Mouse (Mus musculus): ENCODE data around the gene Gm10382. TPM values are rescaled to one million over a fixed set of nuclear protein-coding genes. Genes with fewer than 3 reads are reported as not detected.
"Not testable (repeated sequence)": the region's sequence is repeated elsewhere in the genome, so short reads cannot be mapped to it uniquely, and the experiment has no call there.

The Gm10382 gene
- total RNA-seq, 2 experiments from 2014 or later: 0.26 TPM; not detected in 1

DNA sequence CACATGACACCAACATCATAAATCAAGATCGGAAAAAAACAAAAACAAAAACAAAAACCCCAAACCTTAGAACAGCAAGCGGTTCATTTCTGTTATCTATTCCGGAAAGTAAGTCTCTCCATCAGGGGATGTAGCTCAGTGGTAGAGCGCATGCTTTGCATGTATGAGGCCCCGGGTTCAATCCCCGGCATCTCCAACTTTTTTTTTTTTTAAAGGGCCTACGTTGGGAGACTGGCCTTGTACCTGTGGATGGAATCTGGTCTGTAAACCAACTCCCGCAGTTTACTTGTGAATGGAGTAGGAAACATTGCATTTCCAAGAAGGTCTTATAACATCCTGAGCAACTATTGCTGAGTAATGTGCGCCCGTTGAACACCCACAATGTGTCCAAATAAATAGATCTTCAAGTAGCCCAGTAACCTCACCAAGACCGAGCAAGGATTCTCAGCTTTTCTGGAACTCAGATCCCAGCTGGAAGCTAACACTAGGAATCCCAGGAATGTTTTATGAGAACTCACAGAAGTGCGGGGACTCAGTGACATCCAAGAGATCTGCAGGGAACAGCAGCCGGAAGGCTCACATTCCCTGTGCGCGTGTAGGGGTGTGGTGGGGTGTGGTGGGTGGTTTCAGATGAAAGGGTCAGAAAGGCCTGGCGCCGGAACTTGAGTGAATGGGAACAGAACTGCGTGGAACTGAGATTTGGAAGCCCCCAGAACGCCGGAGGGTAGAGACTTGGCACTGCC, 20.4 kb downstream of the Gm10382 start:
- ATAC-seq (replicated peaks; ENCODE audit: poor library complexity, severe bottlenecking): peak; percentile 12; the same call in 1 of the 2 replicates

DNA sequence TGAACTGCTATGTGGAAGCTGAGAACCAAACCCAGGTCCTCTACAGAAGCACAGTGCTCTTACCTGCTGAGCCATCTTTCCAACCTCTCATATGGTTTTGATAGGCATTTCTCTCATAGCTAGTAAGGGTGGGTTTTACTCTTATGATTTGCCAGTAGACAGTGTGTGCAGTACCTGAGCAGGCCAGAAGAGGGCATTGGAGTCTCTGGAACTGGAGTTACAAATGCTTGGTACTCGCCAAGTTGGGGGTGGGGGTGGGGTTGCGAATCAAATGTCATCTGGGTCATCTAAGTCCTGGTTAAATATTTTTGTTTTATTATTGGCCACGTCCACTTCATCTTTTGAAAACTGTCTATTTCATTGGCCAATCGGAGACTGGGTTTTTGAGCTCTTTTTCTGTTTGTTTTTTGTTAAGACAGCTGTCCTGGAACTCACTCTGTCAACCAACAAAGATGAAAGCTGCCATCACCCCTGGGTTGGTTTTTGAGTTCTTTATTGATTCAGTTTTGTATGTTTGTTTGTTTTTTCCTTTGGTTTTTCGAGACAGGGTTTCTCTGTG, 22.9 kb downstream of the Gm10382 start:
- peak; percentile 50 for ATAC-seq (replicated peaks; ENCODE audit: poor library complexity, severe bottlenecking)

GRCm38 (mm10) chr5:125412536-125412935, 23.4 kb downstream of the Gm10382 start:
- ATAC-seq (replicated peaks; ENCODE audit: poor library complexity, severe bottlenecking): peak; percentile 31; the same call in 1 of the 2 replicates

DNA sequence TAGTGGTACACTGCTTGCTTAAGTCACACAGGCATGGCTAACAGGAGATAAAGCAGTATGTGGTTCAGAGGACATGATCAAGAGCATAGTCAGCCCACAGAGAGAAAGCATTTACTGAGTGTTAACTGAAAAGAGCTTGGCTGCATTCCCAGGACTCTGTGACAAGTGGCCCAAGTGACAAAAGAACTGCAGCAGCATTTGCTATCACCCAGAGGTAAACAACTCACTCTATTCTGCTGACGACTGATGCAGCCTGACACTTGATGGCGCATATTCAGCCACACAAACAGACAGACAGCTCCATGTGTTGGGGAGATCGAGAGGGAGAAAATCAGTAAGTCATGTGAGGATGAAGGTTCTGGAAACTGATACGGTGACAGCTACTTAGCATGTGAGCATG, 24.6 kb downstream of the Gm10382 start:
- no peak for ATAC-seq (replicated peaks; ENCODE audit: poor library complexity, severe bottlenecking)

DNA sequence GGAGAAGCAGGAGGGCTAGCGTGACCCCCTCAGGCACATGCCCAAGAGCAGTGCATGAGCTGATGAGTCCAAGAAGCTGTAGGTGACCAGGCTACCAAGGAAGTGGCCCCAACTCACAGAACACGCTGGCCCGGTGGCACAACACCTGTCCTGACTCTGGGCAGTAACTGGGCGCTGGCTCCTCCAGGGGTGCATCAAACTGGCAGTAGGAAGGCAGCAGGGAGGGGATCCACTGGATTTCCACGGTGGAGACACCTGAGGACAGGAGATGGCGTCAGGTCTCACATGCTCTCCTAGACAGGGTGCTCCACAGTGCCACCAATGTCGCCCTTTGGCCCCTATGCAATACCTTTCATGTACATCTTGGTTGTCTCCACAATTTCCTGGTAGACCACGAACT, 27.1 kb downstream of the Gm10382 start:
- ATAC-seq (replicated peaks; ENCODE audit: poor library complexity, severe bottlenecking): no peak

- ATAC-seq (replicated peaks; ENCODE audit: poor library complexity, severe bottlenecking): no peak
These were observed 29.5 kb downstream of the Gm10382 start for GRCm38 (mm10) chr5:125418636-125419035.

DNA sequence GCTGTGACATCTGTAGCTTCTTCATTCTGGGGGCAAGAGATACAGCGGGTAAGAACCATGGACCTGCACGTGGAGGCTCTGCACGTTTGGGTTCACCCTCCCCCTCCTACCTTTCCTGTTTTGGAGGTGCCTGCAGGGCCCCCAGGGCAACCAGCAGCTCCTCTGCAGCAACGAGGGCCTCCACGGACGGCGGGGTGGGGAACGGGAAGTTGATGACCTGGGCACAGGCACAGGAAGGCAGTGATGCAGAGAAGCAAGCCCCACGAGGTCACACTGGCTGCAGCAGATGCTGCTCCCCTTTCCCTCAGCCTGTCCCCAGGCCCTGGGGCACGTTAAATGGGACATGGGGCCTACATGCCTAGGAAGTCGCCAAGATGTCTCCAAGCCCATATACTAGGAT, 30.0 kb downstream of the Gm10382 start:
- ATAC-seq (replicated peaks; ENCODE audit: poor library complexity, severe bottlenecking): no peak; the same call in 1 of the 2 replicates

- peak; percentile 24 for ATAC-seq (replicated peaks; ENCODE audit: poor library complexity, severe bottlenecking)
These were observed 36.7 kb downstream of the Gm10382 start for GRCm38 (mm10) chr5:125425698-125426276.

DNA sequence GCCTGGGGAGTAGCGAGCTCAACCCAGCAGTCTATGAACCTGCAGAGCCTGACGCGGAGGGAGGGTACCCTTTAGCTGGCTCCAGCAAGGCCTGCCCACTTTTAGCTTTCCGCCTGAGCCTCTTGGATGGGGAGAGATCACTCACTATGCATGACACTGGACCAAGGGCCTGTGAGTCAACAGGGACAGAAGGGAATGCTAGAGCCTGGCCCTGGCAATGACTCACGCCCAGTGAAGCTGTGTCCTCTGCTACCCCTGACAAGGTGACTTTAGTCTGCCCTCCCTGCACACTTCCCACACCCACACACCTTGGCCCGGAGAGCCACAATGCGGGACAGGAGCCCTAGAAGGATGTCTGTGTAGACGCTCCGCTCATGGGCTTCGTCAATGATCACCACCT, 37.2 kb downstream of the Gm10382 start:
- ATAC-seq (replicated peaks; ENCODE audit: poor library complexity, severe bottlenecking): no peak

DNA sequence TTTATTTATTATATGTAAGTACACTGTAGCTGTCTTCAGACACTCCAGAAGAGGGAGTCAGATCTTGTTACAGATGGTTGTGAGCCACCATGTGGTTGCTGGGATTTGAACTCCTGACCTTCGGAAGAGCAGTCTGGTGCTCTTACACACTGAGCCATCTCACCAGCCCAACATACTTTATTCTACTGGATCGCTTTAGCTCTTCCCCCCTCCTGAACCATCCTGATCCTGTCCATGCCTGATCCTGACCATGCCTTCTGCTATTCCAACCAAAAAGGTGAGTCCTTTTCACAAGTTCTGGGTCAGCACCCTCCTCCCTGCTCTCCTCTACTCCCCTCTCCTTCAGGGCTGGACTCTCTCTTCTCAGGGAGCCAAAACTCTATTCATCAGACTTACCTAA, 43.2 kb downstream of the Gm10382 start:
- not testable (repeated sequence) for ATAC-seq (replicated peaks; ENCODE audit: poor library complexity, severe bottlenecking)

DNA sequence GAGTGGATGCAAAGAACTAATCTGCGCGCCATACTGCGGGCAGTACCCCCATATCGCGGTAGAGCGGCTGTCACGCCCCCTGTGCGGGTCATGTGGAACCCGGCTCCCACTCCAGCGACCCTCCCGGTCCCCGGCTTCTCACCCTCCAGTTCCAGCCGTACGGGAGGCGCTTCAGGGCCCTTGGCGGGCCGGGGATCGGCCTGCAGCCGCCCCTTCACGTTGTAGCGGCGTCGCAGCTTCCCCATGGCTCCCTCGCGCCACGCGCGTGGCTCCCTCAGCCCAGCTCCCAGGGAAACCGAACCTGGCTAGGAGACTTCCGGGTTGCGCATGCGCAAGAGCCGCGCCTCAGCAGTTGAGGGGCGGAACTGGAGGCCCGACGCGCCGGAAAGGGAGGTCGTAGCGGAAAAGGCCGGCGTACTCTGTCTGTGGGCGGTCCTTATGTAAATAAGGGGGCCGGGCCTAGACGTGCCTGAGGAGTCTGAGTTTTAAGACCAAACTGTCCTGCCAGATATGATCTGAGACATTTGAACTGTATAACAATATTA, 44.7 kb downstream of the Gm10382 start, which contains the start of gene Dhx37:
TSS of gene Dhx37 (minus strand) at position 329 of the 545 bp plus-strand sequence.
- peak; percentile 91 for ATAC-seq (replicated peaks; ENCODE audit: poor library complexity, severe bottlenecking)

DNA sequence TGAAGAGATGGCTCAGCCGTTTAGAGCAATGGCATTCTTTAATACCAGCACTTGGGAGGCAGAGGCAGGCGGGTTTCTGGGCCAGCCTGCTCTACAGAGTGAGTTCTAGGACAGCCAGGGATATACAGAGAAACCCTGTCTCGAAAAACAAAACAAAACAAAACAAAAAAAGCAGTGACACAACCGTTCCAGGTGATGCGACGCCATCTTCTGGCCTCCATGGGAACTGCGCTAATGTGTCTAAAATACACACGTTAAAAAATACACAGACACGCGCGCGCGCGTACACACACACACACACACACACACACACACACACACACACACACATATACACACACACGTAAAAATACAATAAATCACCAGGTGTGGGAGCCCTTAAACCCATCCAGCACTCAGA, 45.2 kb downstream of the Gm10382 start:
- ATAC-seq (replicated peaks; ENCODE audit: poor library complexity, severe bottlenecking): 0 out of 2 replicates have a peak, but pooled peaks have one; percentile 14

Other genes with a start within 250 kb of the Gm10382 start
- gene Ncor2, start 210.1 kb upstream of the Gm10382 start, total RNA-seq (2014; fragmentation: Nextera tagmentation): 47.9 and 77.4 TPM in 2 replicates
- 5.3 and 11.8 TPM in 2 replicates for gene Ncor2, start 210.1 kb upstream of the Gm10382 start, total RNA-seq (2017)
- 80.2 and 145 TPM in 2 replicates for gene Scarb1, start 48.2 kb upstream of the Gm10382 start, total RNA-seq (2014; fragmentation: Nextera tagmentation)
- 49.0 and 53.9 TPM in 2 replicates for gene Scarb1, start 48.2 kb upstream of the Gm10382 start, total RNA-seq (2017)
- 126 and 139 TPM in 2 replicates for gene Ubc, start 880 bp downstream of the Gm10382 start, total RNA-seq (2014; fragmentation: Nextera tagmentation)
- 236 and 280 TPM in 2 replicates for gene Ubc, start 880 bp downstream of the Gm10382 start, total RNA-seq (2017)
- 16.8 and 25.8 TPM in 2 replicates for gene Dhx37, start 44.8 kb downstream of the Gm10382 start, total RNA-seq (2014; fragmentation: Nextera tagmentation)
- 53.0 and 56.7 TPM in 2 replicates for gene Dhx37, start 44.8 kb downstream of the Gm10382 start, total RNA-seq (2017)
- gene Bri3bp, start 52.2 kb downstream of the Gm10382 start, total RNA-seq (2014; fragmentation: Nextera tagmentation): 43.5 and 68.5 TPM in 2 replicates
- gene Bri3bp, start 52.2 kb downstream of the Gm10382 start, total RNA-seq (2017): 24.4 and 25.4 TPM in 2 replicates
- 10.3 and 15.1 TPM in 2 replicates for gene Aacs, start 86.5 kb downstream of the Gm10382 start, total RNA-seq (2014; fragmentation: Nextera tagmentation)
- 11.7 and 12.2 TPM in 2 replicates for gene Aacs, start 86.5 kb downstream of the Gm10382 start, total RNA-seq (2017)
- not detected in 2 replicates for gene Tmem132b, start 142.5 kb downstream of the Gm10382 start, total RNA-seq (2014; fragmentation: Nextera tagmentation)
- not detected in 2 replicates for gene Tmem132b, start 142.5 kb downstream of the Gm10382 start, total RNA-seq (2017)